ENCODE assay signal across 8 mouse cellular contexts in genomic region chr11:120822321-120822720, GRCm38 (mm10). TPM values are rescaled to one million over a fixed set of nuclear protein-coding genes. Genes with fewer than 3 reads are reported as not detected.
DNase-seq lines count a peak whose midpoint lies in the region; ATAC-seq and TF ChIP-seq lines count a peak whose summit lies in the region.

No protein-coding gene starts in this region.

- peak overlapping the region; percentile 90 for H3ac ChIP-seq in C2C12 (ENCODE audit: control insufficient read depth, insufficient read length, low read depth)

- DNase-seq in heart, postnatal 10 days = no peak
- no peak for DNase-seq in forebrain, embryonic 10.5 days (ENCODE audit: extremely low spot score, low spot score)
- no peak for DNase-seq in adrenal gland, adult 18-20 months (ENCODE audit: low spot score in 2 of 2)
- no peak for DNase-seq in urinary bladder, postnatal 25 days (ENCODE audit: low spot score)

- H3K27me3 ChIP-seq in heart, embryonic 11.5 days (ENCODE audit: control insufficient read depth, insufficient read depth, low read length) = no peaks in the 10 kb centered on the region
- H3K27me3 ChIP-seq in C2C12 (ENCODE audit: control insufficient read depth, insufficient read depth, insufficient read length) = no peaks in the 10 kb centered on the region
- no peaks in the 10 kb centered on the region for H3K27me3 ChIP-seq in forebrain, embryonic 10.5 days (ENCODE audit: poor library complexity, severe bottlenecking)
- no peaks in the 10 kb centered on the region for H3K27me3 ChIP-seq in liver, embryonic 12.5 days (replicated peaks)

- peaks cover 36% of the 10 kb centered on the region for H3K4me1 ChIP-seq in heart, embryonic 11.5 days (ENCODE audit: control insufficient read depth, insufficient read depth, low read length)
- peaks cover 57% of the 10 kb centered on the region for H3K4me1 ChIP-seq in forebrain, embryonic 10.5 days
- peaks cover 50% of the 10 kb centered on the region for H3K4me1 ChIP-seq in liver, embryonic 12.5 days

- no peaks in the 10 kb centered on the region for H3K9me3 ChIP-seq in heart, embryonic 11.5 days (replicated peaks; ENCODE audit: control insufficient read depth, low read length)
- no peaks in the 10 kb centered on the region for H3K9me3 ChIP-seq in forebrain, embryonic 10.5 days
- no peaks in the 10 kb centered on the region for H3K9me3 ChIP-seq in liver, embryonic 12.5 days (replicated peaks)

- peak overlapping the region; percentile 96 for H3K4me2 ChIP-seq in heart, embryonic 11.5 days
- peak overlapping the region; percentile 95 for H3K4me2 ChIP-seq in liver, embryonic 12.5 days

- WGBS in heart, embryonic 11.5 days (ENCODE audit: insufficient replicate concordance) = 56% methylated on average over 4 of the region's 4 CpGs
- WGBS in forebrain, embryonic 10.5 days = 73% methylated on average over 4 of the region's 4 CpGs
- 42% methylated on average over 4 of the region's 4 CpGs for WGBS in liver, embryonic 12.5 days (ENCODE audit: insufficient replicate concordance)

- no peak for ATAC-seq in heart, embryonic 11.5 days (replicated peaks; ENCODE audit: insufficient number of reproducible peaks, low FRiP score, low TSS enrichment)
- ATAC-seq in liver, embryonic 12.5 days = no peak
- no peak for ATAC-seq in megakaryocyte progenitor cell, adult 5-6 weeks (replicated peaks; ENCODE audit: poor library complexity)

- H3K36me3 ChIP-seq in heart, embryonic 11.5 days (ENCODE audit: control insufficient read depth, insufficient read depth, low read length) = peaks cover 32% of the 10 kb centered on the region
- peaks cover 57% of the 10 kb centered on the region for H3K36me3 ChIP-seq in C2C12 (ENCODE audit: control insufficient read depth, insufficient read depth)
- H3K36me3 ChIP-seq in forebrain, embryonic 10.5 days (replicated peaks) = peaks cover 67% of the 10 kb centered on the region
- peaks cover 58% of the 10 kb centered on the region for H3K36me3 ChIP-seq in liver, embryonic 12.5 days

- H3K9ac ChIP-seq in heart, embryonic 11.5 days (ENCODE audit: low read depth, low read length) = peak overlapping the region; percentile 88
- peak overlapping the region; percentile 88 for H3K9ac ChIP-seq in liver, embryonic 12.5 days

- H3K79me3 ChIP-seq in C2C12 (ENCODE audit: low read depth) = peaks cover 47% of the 10 kb centered on the region

- H3K79me2 ChIP-seq in C2C12 (ENCODE audit: control insufficient read depth, insufficient read depth) = peaks cover 60% of the 10 kb centered on the region

- H3K4me3 ChIP-seq in heart, embryonic 11.5 days (ENCODE audit: low read depth, low read length) = peak overlapping the region; percentile 63
- H3K4me3 ChIP-seq in C2C12 (ENCODE audit: insufficient read depth, poor library complexity, severe bottlenecking) = peak overlapping the region; percentile 96
- peak overlapping the region; percentile 94 for H3K4me3 ChIP-seq in forebrain, embryonic 10.5 days
- peak overlapping the region; percentile 77 for H3K4me3 ChIP-seq in liver, embryonic 12.5 days

- intact Hi-C loops in heart, postnatal 10 days (cut with DNase I) = loop anchor here (5.0 kb wide), 1 partner anchor 85 kb away; no protein-coding TSS in a partner anchor

- TF ChIP-seq CTCF in C2C12 (IDR thresholded peaks at IDR 0.05; ENCODE audit: control insufficient read depth, insufficient read depth, insufficient read length) = no peak

- no peak overlapping the region for H3K27ac ChIP-seq in heart, embryonic 11.5 days (ENCODE audit: low read depth, low read length)
- H3K27ac ChIP-seq in forebrain, embryonic 10.5 days = peak overlapping the region; percentile 99
- H3K27ac ChIP-seq in liver, embryonic 12.5 days = no peak overlapping the region

TF ChIP-seq in C2C12, 6 proteins besides CTCF, POLR2A, EP300 and RAD21:
- no peak for TF ChIP-seq MAX (IDR thresholded peaks at IDR 0.05)
- TF ChIP-seq USF1 (IDR thresholded peaks at IDR 0.05; ENCODE audit: low read depth) = no peak
- TF ChIP-seq MYOG (IDR thresholded peaks at IDR 0.05; ENCODE audit: control insufficient read depth, extremely low read depth, insufficient read length) = no peak
- TF ChIP-seq MYOD1 (IDR thresholded peaks at IDR 0.05; ENCODE audit: control insufficient read depth, insufficient read length, low read depth) = no peak
- TF ChIP-seq CEBPB (IDR thresholded peaks at IDR 0.05; ENCODE audit: low read depth) = no peak
- TF ChIP-seq FOSL1 (IDR thresholded peaks at IDR 0.05; ENCODE audit: insufficient read depth, low read length, poor library complexity, severe bottlenecking) = no peak
TF ChIP-seq in C2C12: peak in this region for 0.

RNA-seq across cellular contexts. Expression of gene Fasn, which starts 2.0 kb away (rescaled TPM):
- 33.9 and 42.6 TPM in 2 replicates for polyA plus RNA-seq in heart, embryonic 11.5 days (2014; fragmentation: Nextera tagmentation; extraction: Ambion mirVana)
- 10 to 100 TPM; 27.4 to 33.8 TPM for total RNA-seq in heart, postnatal 10 days (2021)
- 199 TPM for polyA plus RNA-seq in C2C12 (2012; fragmentation: generic; extraction: Trizol)
- polyA plus RNA-seq in forebrain, embryonic 10.5 days (2016; fragmentation: Nextera tagmentation; extraction: Ambion mirVana) = 134 and 144 TPM in 2 replicates
- 35.9 and 40.3 TPM in 2 replicates for polyA plus RNA-seq in liver, embryonic 12.5 days (2016; fragmentation: Nextera tagmentation; extraction: Ambion mirVana)
- 1,000 to 10,000 TPM; 2,155 to 5,020 TPM for total RNA-seq in adrenal gland, adult 18-20 months (2021)
- total RNA-seq in megakaryocyte progenitor cell, adult 5-6 weeks (2015) = 44.3 and 66.8 TPM in 2 replicates
- total RNA-seq in megakaryocyte progenitor cell, adult 5-6 weeks (2017) = 32.9 and 36.1 TPM in 2 replicates

RNA-seq across cellular contexts. Expression of gene Dus1l, which starts 26.1 kb away (rescaled TPM):
- polyA plus RNA-seq in heart, embryonic 11.5 days (2014; fragmentation: Nextera tagmentation; extraction: Ambion mirVana) = 50.0 and 59.9 TPM in 2 replicates
- 10 to 100 TPM; 33.1 to 34.8 TPM for total RNA-seq in heart, postnatal 10 days (2021)
- polyA plus RNA-seq in C2C12 (2012; fragmentation: generic; extraction: Trizol) = 64.7 TPM
- 110 and 111 TPM in 2 replicates for polyA plus RNA-seq in forebrain, embryonic 10.5 days (2016; fragmentation: Nextera tagmentation; extraction: Ambion mirVana)
- 99.5 and 100.0 TPM in 2 replicates for polyA plus RNA-seq in liver, embryonic 12.5 days (2016; fragmentation: Nextera tagmentation; extraction: Ambion mirVana)
- 10 to 100 TPM; 47.8 to 57.2 TPM for total RNA-seq in adrenal gland, adult 18-20 months (2021)
- 65.0 and 77.7 TPM in 2 replicates for total RNA-seq in megakaryocyte progenitor cell, adult 5-6 weeks (2015)
- total RNA-seq in megakaryocyte progenitor cell, adult 5-6 weeks (2017) = 53.8 and 60.4 TPM in 2 replicates

RNA-seq across cellular contexts. Expression of gene Gps1, which starts 38.2 kb away (rescaled TPM):
- 166 and 179 TPM in 2 replicates for polyA plus RNA-seq in heart, embryonic 11.5 days (2014; fragmentation: Nextera tagmentation; extraction: Ambion mirVana)
- total RNA-seq in heart, postnatal 10 days (2021) = 10 to 100 TPM; 61.7 to 69.1 TPM
- 187 TPM for polyA plus RNA-seq in C2C12 (2012; fragmentation: generic; extraction: Trizol)
- 281 and 283 TPM in 2 replicates for polyA plus RNA-seq in forebrain, embryonic 10.5 days (2016; fragmentation: Nextera tagmentation; extraction: Ambion mirVana)
- polyA plus RNA-seq in liver, embryonic 12.5 days (2016; fragmentation: Nextera tagmentation; extraction: Ambion mirVana) = 128 and 135 TPM in 2 replicates
- 100 to 1,000 TPM; 118 to 138 TPM for total RNA-seq in adrenal gland, adult 18-20 months (2021)
- total RNA-seq in megakaryocyte progenitor cell, adult 5-6 weeks (2015) = 81.2 and 99.9 TPM in 2 replicates
- 90.0 and 93.4 TPM in 2 replicates for total RNA-seq in megakaryocyte progenitor cell, adult 5-6 weeks (2017)

RNA-seq across cellular contexts. Expression of gene Rfng, which starts 38.3 kb away (rescaled TPM):
- 15.0 and 16.5 TPM in 2 replicates for polyA plus RNA-seq in heart, embryonic 11.5 days (2014; fragmentation: Nextera tagmentation; extraction: Ambion mirVana)
- 10 to 100 TPM; 12.2 to 12.5 TPM for total RNA-seq in heart, postnatal 10 days (2021)
- 17.6 TPM for polyA plus RNA-seq in C2C12 (2012; fragmentation: generic; extraction: Trizol)
- polyA plus RNA-seq in forebrain, embryonic 10.5 days (2016; fragmentation: Nextera tagmentation; extraction: Ambion mirVana) = 39.1 and 43.3 TPM in 2 replicates
- polyA plus RNA-seq in liver, embryonic 12.5 days (2016; fragmentation: Nextera tagmentation; extraction: Ambion mirVana) = 22.4 and 22.9 TPM in 2 replicates
- 10 to 100 TPM; 18.5 to 19.4 TPM for total RNA-seq in adrenal gland, adult 18-20 months (2021)
- 11.6 and 12.2 TPM in 2 replicates for total RNA-seq in megakaryocyte progenitor cell, adult 5-6 weeks (2015)
- 2.7 and 5.2 TPM in 2 replicates for total RNA-seq in megakaryocyte progenitor cell, adult 5-6 weeks (2017)

RNA-seq across cellular contexts. Expression of gene Hmga1b, which starts 59.7 kb away (rescaled TPM):
- 4.5 and 5.8 TPM in 2 replicates for polyA plus RNA-seq in heart, embryonic 11.5 days (2014; fragmentation: Nextera tagmentation; extraction: Ambion mirVana)
- 10 to 100 TPM; 20.1 to 21.0 TPM for total RNA-seq in heart, postnatal 10 days (2021)
- polyA plus RNA-seq in C2C12 (2012; fragmentation: generic; extraction: Trizol) = 774 TPM
- 12.3 and 14.2 TPM in 2 replicates for polyA plus RNA-seq in forebrain, embryonic 10.5 days (2016; fragmentation: Nextera tagmentation; extraction: Ambion mirVana)
- polyA plus RNA-seq in liver, embryonic 12.5 days (2016; fragmentation: Nextera tagmentation; extraction: Ambion mirVana) = 6.4 and 7.3 TPM in 2 replicates
- 10 to 100 TPM; 10.1 to 14.6 TPM for total RNA-seq in adrenal gland, adult 18-20 months (2021)
- total RNA-seq in megakaryocyte progenitor cell, adult 5-6 weeks (2015) = 28.6 and 31.3 TPM in 2 replicates
- total RNA-seq in megakaryocyte progenitor cell, adult 5-6 weeks (2017) = 20.6 and 25.8 TPM in 2 replicates
